Mouse (Mus musculus): Measurements from ENCODE around the gene Slc25a40.

The Slc25a40 gene

DNA sequence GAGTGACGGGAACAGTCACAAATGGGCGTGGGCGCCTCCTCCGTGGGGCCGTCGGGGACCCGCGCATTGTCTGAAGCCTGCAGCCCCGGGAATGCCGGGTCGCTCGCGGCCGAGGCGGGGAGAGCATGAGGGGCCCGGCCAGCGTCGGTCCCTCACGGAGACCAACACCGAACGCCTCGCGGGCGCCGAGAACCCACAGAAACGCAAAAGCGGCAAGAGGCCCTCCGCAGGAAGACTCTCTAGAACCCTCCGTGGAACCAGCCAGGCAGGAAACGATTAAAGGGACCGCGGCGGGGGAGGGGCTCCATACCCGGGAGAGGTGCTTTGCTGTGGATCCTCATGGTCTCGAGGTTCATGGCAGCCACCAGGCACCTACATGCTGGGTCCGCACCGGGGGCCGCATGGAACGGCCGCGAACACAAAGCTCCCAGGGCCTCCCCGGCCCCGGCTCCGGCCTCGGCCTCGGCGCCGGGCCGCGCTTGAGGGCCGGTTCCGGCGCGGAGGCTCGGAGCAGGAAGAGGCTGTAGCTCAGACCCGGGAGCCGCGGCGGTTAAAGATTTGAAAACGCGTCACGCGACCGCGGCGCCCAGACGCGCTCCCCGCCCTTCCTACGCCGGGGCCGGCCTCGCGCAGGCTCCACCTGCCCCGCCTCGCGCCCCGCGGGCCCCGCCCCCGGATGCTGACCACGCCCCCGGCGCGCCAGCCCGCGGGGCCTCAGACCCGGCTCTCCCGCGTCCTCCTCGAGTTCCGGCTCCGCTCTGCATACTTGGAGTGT, at the start of gene Slc25a40, which contains the start of gene Dbf4:
Slc25a40 (plus strand) TSS at position 694 of the 775 bp plus-strand sequence.
Dbf4 (minus strand) TSS at position 560 of the 775 bp plus-strand sequence.
- in situ Hi-C loops (cut with MboI), result loop anchor here (25.0 kb wide), 1 partner anchor 360 kb away; no protein-coding TSS in a partner anchor

DNA sequence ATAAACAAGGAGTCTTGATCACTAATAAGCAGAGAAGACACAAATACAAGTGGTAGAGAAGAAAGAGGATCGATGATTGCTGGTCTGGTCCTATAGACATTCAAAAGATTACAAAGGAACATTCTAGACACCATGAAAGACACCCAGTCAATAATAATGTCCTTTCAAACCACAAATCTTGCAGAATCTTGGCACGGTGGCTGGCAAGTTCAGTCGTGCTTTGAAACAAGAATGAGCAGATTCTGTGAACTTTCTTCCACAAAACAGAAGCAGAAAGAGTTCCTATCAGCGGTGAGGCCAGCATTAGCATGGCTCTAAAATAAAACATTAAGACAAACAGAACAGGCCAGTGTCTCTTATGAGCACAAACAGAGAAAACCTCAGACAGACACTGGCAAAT, 49.2 kb upstream of the Slc25a40 start:
- in situ Hi-C loops (cut with MboI), result no loop called here

DNA sequence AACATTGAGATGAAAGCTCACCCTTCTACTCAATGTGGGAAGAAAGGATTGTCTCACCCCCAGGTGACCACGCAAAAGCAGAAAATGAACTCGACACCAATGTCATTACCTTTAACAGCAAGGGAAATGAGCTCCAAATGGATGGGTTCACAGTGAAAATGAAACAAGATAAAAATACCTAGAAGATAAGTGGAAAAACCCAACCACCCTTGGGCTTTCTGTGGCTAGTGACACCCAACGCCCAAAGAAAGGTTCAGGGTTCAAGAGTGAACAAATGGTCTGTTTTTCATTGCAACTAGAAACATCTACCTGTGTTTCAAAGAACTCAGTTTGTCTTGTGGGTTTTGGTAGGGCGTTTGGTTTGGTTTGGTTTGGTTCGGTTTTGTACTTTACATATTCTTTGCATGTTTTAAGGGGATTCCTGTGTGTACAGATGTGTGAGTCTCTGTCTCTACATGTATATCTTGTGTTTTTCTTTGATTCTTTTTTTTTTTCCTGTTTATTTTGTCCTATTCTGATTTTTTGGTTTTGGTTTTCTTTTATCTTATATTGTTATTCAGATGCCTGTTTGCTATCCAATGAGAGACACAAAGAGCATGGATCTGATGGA, 48.2 kb upstream of the Slc25a40 start:
- in situ Hi-C loops (cut with MboI), result no loop called here

DNA sequence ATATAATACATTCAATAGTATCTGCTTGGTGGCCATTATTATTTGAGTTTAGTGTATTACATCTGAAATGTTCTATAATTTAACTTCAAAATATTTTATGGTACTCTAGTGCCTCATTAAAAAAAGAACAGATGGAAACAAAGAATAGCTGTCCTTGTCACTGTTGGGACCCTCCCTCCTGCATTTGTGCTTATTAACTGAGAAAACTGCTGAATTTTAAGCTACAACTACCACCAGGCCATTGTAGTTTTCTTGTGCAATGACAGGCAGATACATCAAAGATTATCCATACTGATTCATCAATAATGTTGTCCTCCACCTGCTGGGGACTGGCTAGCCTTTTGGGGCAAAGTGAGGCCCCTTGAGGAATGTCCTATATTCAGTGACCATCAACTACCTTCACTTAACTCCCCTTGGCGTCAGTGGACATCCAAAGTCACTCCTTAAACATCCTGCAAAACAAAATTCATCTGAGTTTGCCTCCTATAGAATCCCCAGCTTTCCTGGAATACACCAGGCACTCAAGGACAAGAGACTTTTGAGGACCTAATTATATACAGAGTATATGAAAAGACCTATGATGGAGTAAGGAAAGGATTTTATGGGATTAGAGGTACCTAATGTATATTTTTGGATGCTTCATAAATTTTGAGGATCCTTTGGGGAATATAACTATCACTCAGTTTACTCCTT, 28.6 kb upstream of the Slc25a40 start:
- in situ Hi-C loops (cut with MboI), result no loop called here

DNA sequence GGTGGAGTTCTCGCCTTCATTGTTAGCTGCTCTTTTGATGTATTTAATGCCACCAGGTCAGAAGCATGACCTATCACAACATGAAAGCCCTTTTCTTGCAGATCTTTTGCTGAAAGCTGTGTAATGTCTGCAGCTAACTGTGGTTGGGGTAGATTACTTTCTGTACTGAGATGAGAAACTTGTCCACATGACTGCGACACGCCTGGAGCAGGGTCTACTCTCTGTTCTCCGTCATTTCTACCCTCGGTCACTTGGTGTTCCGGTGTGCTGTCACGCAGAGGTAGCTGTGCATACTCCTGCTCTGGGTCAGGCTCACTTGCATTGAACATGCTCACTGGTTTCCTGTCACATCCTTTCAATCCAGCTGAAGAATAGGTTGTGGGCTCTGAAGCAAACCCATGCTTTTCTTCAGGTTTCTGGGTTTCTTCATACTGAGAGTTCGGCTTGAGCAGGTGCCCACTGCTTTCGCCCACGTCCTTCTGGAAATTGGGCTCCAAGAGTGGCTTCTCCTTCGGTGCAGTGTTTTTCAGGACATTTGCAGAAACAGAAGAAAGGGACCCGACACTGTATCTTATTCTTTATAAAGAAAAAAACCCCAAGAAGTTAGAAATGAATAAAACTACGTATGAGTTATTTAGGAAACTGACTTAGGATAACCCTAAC, 24.9 kb upstream of the Slc25a40 start:
- in situ Hi-C loops (cut with MboI), result no loop called here

- in situ Hi-C loops (cut with MboI), result loop anchor here (25.0 kb wide), 1 partner anchor 346 kb away; no protein-coding TSS in a partner anchor
Observed at GRCm38 (mm10) chr5:8408746-8409145, 13.9 kb upstream of the Slc25a40 start.

- in situ Hi-C loops (cut with MboI), result loop anchor here (25.0 kb wide), 1 partner anchor 355 kb away; no protein-coding TSS in a partner anchor
Observed at GRCm38 (mm10) chr5:8416683-8417413, 5.8 kb upstream of the Slc25a40 start.

DNA sequence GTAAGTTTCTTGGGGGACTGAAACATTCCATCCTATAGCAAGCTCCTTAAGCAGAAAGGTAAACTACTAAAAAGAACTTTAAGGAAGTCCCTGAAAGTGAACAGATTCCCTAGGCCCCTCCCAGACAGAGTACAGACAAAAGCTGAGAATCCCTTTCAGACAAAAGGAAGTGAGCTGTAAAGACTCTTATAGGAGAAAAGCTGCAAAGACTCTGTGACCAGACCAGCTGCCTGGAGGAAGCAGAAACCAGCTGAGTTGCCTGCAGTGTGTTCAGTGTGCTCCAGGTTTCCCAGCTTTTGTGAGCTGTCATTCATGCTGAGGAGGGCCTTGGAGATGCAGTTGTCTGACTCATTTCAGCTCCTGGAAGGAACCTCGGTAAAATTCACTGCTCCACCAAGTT, 5.2 kb upstream of the Slc25a40 start:
- in situ Hi-C loops (cut with MboI), result loop anchor here (25.0 kb wide), 1 partner anchor 355 kb away; no protein-coding TSS in a partner anchor

DNA sequence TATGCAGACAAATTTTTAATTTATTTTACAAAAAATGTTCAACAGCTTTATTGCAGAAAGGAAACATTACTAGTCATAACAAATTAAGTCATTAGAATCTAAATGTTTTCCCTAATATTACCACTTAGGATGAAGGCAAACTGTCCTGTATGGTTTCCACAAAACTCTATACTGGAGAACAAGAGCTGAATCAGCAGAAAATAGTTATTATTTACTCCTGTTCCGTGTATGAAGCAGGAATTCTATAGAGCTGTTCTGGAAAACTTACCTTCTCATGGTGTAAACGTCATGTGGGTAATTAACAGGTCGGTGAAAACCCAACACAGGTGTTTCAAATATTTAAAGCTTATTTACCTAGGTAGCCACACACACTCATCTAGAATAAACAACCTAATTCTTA, 1.2 kb upstream of the Slc25a40 start:
- in situ Hi-C loops (cut with MboI), result loop anchor here (25.0 kb wide), 1 partner anchor 359 kb away; no protein-coding TSS in a partner anchor

DNA sequence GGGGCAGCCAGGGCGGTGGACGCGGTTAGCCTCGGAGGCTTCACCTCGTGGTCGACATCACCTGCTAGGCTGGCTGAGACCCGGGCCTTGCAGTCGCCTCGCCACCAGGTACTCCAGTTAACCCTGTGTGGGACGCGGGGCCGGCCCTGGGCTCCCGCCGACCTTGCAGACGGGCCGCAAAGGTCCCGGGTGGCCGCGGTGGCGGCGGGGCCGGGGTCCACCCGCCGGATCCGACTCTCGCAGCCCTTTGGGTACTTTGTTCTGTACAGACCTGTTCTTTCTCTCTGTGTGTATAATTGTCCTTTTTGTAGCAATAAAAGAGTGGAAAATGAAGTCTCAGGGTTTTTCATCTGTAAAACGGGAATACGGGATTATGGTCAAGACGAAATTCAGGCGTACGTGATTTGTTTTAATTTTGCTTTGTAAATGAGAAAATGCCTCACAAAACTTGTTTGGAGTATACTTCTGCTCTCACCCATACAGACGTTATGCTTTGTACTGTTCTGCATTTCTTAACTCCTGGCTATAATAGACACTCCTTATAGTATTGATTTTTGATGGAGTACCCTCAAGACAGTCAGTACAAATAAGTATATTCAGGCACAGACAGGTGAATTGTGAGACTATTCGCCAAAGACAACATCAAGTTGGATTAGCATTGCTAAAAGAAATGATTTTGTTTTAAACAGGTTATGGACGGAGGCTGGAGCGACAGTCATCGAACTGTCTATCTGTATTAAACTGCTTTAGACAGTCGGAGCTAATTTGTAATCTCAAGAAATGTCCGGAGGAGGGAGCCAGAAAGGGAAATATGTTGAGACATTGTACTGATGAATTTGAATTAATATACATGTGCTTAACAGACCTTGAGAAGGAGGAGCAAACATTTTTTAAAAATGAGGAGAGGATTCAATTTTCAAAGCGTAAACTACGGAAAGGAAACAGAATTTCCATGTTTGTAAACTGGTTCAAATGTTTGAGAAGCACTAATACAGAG, 580 bp downstream of the Slc25a40 start:
- in situ Hi-C loops (cut with MboI), result loop anchor here (25.0 kb wide), 1 partner anchor 361 kb away; no protein-coding TSS in a partner anchor

GRCm38 (mm10) chr5:8424116-8424515, 1.5 kb downstream of the Slc25a40 start:
- in situ Hi-C loops (cut with MboI), result loop anchor here (25.0 kb wide), 1 partner anchor 362 kb away; no protein-coding TSS in a partner anchor

DNA sequence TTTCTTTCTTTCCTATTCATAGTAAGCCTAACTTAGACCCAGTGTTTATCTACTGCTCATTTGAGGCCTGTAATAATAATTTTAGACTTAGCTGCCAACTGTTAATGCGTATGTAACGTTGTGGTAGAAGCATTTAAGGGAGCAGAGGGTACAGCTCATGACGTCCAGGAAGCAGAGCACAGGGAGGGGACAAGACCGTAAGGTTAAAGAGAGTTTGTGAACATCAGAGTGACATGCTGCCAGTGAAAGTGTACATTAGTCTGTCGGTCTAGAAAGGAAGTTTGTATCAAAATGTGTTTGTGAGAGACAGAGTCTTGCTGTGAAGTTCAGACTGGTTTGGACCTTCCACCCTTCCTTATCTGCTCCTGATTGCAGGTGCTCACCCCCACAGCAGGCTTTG, 3.2 kb downstream of the Slc25a40 start:
- in situ Hi-C loops (cut with MboI), result no loop called here

GRCm38 (mm10) chr5:8437481-8438156, 15.0 kb downstream of the Slc25a40 start:
- in situ Hi-C loops (cut with MboI), result no loop called here

DNA sequence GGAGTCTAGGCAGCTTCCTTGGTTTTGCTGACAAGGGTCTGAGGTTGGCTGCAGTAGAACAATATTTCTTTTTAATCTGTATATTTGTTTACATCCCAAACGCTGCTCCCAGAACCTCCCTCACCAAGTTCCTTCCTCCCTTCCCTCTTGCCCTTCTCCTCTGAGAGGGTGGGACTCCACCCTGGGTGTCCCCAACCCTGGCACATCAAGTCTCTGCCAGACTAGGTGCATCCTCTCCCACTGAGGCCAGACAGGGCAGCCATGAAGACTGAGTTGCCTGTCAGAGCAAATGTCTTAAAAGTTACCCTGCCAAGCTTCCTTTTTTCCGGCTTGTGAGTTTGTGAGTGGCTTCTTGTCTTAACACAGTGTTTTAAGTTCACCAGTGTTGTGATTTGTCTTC, 16.4 kb downstream of the Slc25a40 start:
- in situ Hi-C loops (cut with MboI), result no loop called here

DNA sequence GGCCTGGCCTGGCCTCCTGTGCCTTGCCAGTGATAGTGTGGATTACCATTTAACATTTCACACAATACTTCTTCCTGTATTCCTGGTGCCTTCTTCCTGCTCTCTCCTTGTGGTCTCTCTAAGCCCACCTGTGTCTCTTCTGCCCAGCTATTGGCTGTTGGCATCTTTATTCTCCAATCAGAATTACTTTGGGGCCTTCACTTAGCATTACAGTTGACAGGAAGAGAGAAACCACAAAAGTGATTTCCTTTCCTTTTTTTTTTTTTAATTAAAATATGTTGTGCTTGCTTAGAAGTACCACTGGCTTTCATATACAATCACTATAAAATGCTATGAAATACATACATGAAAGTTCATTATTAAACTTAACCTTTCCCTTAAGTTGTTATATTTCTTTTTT, 32.9 kb downstream of the Slc25a40 start:
- in situ Hi-C loops (cut with MboI), result no loop called here

GRCm38 (mm10) chr5:8456561-8456960, 33.9 kb downstream of the Slc25a40 start:
- in situ Hi-C loops (cut with MboI), result no loop called here

DNA sequence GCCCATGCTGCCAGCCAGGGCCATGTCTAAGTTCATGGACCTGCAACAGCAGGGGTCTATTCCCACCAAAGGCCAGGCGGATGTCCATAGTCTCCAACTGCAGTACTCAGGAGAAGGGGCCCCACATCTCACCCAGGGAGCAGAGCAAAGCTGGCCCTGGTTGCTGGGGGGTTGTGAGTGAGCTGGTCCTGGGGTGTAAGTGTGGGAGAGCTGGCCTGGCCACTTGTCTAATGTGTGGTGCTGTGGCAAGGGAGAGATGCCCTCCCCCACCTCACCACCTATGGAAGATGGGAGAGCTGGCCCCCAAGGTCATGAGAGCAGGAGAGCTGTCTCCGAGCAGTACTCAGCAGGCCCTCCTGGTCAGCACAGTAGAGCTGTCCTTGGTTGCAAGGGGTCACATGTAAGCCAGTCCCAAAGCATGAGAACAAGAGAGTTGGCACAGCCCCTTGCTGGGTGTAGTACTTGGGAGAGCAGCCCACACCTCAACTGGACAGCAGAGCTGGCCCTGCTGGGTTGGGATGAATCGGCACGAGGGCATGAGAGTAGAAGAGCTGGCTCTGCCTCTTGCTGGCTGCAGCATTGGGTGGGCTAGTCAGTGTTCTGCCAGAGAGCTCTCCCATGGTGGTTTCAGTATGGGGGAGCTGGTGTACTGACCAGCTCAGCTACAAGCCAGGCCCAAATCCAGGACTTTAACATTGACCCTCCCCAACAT, 65.5 kb downstream of the Slc25a40 start:
- in situ Hi-C loops (cut with MboI), result loop anchor here (25.0 kb wide), 2 partner anchors 349 to 574 kb away; no protein-coding TSS in a partner anchor

DNA sequence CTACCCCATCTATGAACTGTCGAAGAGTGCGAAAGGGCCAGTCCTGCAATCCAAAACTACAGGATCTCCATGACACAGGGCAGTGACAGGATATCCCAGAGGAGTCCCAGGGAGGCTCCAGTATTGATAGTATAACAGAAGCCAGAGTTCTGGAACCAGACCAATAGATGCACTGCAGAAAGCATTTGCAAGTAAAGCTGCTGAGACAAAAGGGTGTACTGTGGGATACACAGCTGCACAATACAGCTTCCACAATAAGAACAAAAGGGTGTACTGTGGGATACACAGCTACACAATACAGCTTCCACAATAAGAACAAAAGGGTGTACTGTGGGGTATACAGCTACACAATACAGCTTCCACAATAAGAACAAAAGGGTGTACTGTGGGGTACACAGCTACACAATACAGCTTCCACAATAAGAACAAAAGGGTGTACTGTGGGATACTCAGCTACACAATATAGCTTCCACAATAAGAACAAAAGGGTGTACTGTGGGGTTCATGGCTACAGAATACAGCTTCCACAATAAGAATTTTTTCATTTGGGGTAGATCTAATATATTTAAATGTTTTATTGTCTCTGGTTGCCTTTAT, 66.1 kb downstream of the Slc25a40 start:
- in situ Hi-C loops (cut with MboI), result loop anchor here (25.0 kb wide), 2 partner anchors 349 to 574 kb away; no protein-coding TSS in a partner anchor
